Mouse (Mus musculus) Patski (cell line): ENCODE results near the gene Ccdc183. TPM values are rescaled to one million over a fixed set of nuclear protein-coding genes. Genes with fewer than 3 reads are reported as not detected.

Experiments used
- ATAC-seq: fragments of 100-300 bp; one replicate; pipeline ENCODE4 v1.8.0; 2021
- CTCF ChIA-PET: fragments of 350-600 bp; sonication (Branson Sonifier 250); formaldehyde crosslinking; loops from one replicate; lab custom pipeline; 2022; ENCODE audit warnings: inconsistent platforms; lab: Charles Lee
- POLR2A ChIA-PET: fragments of 350-600 bp; sonication (Branson Sonifier 250); formaldehyde crosslinking; loops from one replicate; lab custom pipeline; 2022; ENCODE audit warnings: antibody characterized with exemption, inconsistent platforms; lab: Charles Lee
- DNase-seq: peaks from one replicate; pipeline ENCODE4 v3.0.0-alpha.2; 2011; ENCODE audit warnings: low read depth, low spot score
- H3K27me3 ChIP-seq: fragments of 371-371 bp; one replicate; pipeline ENCODE4 v1.5.1; 2021
- CTCF ChIP-seq: fragments of 100-300 bp; IDR thresholded peaks from one replicate; pipeline ENCODE4 v1.5.1; 2021
- in situ Hi-C: fragments of 300-500 bp; cut with MboI; formaldehyde crosslinking; loops from 3 replicates; pipeline ENCODE4 v1.11.1; 2018; ENCODE audit warnings: low pct_unique_long_range_greater_than_20kb, mixed read lengths
- polyA plus RNA-seq: library from polyadenylated mRNA; unstranded; gene quantifications from one replicate; pipeline ENCODE4 v1.2.3, GENCODE M21; 2021

Gene Ccdc183
- polyA plus RNA-seq, 1 experiment from 2014 or later, result 0.36 TPM

DNA sequence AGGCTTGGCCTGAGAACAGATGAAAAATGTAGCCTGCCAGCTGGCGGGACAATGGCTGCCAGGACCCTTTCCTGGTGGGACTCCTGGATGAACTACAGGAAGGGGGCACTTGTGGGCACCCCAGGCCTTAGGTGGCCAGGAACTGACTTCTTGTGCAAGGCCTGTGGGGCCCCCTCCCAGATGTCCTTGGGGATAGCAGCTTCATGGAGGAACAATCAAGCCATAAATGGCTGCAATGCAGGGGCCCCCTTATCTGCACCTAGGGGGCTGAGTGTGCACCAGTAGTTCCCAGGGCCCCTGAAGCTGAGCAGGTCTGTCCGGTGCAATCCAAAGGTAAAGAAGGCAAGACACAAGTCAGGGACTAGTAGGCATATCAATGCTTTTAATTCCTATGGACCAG is 44.4 kb downstream of the Ccdc183 start:
- ChIA-PET POLR2A (interaction anchor here (0.7 kb wide), 1 partner anchor 15 kb away, joined by 3 read pairs; the partner anchor contains the start of gene Edf1), CTCF (interaction anchor here (1.9 to 2.5 kb wide), 4 partner anchors 9 to 75 kb away, joined by 4 to 8 read pairs (median 5); partner anchors contain the start of gene Ajm1)
- in situ Hi-C loops, result no loop called here
- no peaks in the 10 kb centered on the region for H3K27me3 ChIP-seq
- no peak for TF ChIP-seq CTCF
- ATAC-seq, result no peak
- no peak for DNase-seq

DNA sequence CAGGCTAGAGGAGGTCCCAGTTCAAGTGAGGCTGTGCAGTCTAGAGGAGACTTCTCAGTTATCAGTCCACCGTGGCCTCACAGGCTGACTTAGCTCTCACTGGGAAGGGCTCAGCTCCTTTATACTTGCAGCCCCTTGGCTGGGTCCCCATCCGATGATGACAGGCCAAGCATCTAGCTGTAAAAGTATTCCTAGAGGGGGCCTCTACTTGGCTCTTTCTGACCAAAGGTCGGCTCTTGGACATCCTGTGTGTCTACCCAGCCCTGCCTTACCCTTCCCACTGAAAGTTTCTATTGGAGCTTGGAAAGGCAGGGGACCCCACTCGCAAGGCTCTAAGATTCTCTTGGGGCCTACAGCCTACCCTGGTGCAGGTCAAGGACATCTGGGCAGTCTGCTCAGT is 46.3 kb downstream of the Ccdc183 start:
- H3K27me3 ChIP-seq, result no peaks in the 10 kb centered on the region
- ChIA-PET CTCF (interaction anchor here (1.3 to 2.5 kb wide), 2 partner anchors 11 to 57 kb away, joined by 3 to 8 read pairs; partner anchors contain the start of gene Ajm1), POLR2A (interaction anchor here (1.1 kb wide), 1 partner anchor 8 kb away, joined by 4 read pairs; no protein-coding TSS in a partner anchor)
- no peak for TF ChIP-seq CTCF
- DNase-seq, result no peak
- no peak for ATAC-seq
- in situ Hi-C loops, result no loop called here

GRCm38 (mm10) chr2:25569323-25569722 is 48.2 kb downstream of the Ccdc183 start:
- ATAC-seq (no peak), DNase-seq (no peak)
- TF ChIP-seq CTCF, result no peak
- H3K27me3 ChIP-seq, result no peaks in the 10 kb centered on the region
- POLR2A ChIA-PET, result no interaction called here
- in situ Hi-C loops, result no loop called here
- CTCF ChIA-PET, result interaction anchor here (3.1 kb wide), 1 partner anchor 12 kb away, joined by 10 read pairs; the partner anchor contains the start of gene Ajm1

DNA sequence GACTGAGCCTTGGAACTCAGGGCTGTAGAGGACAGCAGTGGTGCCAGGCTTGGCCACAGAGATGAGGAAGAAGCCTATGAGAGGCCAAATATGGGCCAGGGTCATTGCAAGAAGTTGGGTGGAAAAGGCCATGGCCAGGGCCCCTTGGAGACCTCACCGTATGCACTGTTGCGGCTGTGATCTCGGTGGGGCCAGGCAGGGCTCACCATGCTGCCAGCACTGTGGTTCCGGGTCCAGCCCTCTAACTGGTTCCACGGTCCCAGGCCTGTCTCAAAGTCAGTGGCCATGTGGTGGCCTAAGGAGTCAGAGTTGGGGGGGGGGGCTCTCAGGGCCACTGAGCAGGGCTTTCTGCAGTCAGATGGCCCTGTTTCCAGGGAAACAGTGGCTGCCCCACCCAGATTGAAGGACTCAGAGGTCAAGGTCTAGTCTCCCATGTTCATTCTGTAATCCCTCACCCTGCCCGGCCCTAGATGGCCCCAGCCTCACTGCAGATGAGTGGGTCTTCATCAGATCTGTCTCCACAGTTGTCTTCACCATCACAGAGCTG is 48.9 kb downstream of the Ccdc183 start:
- no peak for ATAC-seq
- ChIA-PET CTCF (interaction anchor here (3.1 kb wide), 1 partner anchor 13 kb away, joined by 10 read pairs; the partner anchor contains the start of gene Ajm1), POLR2A (no interaction called here)
- no peaks in the 10 kb centered on the region for H3K27me3 ChIP-seq
- no peak for DNase-seq
- in situ Hi-C loops, result no loop called here
- TF ChIP-seq CTCF, result no peak

DNA sequence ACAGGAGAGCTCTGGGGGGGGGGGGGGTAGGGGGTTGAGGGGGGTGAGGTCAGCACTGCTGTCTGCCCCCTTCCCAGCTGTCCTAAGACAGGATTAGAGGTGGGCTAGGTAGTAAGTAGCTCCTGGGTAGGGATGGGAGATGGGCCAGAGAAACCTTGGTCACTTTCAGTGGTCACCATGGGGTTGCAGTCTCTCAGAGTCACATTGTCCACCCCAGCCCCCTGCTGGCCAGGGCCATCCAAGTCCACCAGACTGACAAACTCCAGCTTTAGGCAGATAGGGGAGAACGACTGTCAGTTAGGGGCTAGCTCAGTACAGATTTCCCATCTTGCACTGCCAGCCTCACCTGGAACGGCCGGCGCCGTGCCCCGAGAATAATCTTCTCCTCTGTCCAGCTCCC is 50.9 kb downstream of the Ccdc183 start:
- DNase-seq, result no peak
- ChIA-PET CTCF (interaction anchor here (1.3 to 3.1 kb wide), 3 partner anchors 15 to 59 kb away, joined by 3 to 10 read pairs (median 4); partner anchors contain the start of gene Ajm1), POLR2A (interaction anchor here (2.4 kb wide), 1 partner anchor 9 kb away, joined by 10 read pairs; the partner anchor contains the start of gene Edf1)
- no peaks in the 10 kb centered on the region for H3K27me3 ChIP-seq
- ATAC-seq, result no peak
- TF ChIP-seq CTCF, result no peak
- in situ Hi-C loops, result no loop called here

DNA sequence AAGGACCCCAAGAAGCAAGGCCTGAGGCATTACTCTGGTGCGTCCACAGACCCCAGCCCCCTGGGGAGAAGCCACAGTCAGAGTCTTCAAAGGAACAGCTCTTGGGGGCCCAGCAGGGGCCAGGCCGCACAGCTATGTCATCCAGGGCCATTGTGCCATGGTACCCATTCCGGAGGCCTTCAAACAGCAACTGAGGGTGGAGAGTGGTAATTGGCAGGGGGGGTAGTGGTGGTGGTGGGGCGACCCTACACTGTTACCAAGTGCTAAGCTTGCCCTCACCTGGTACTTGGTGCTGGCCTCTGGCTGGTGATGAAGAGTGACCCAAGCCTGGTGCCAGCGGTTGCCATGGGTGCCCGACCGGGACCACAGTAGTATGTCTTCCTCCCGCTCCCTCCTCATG is 51.7 kb downstream of the Ccdc183 start:
- POLR2A ChIA-PET, result interaction anchor here (1.3 to 2.4 kb wide), 2 partner anchors 8 to 9 kb away, joined by 3 to 10 read pairs; partner anchors contain the start of genes Edf1, Mamdc4 and Phpt1
- CTCF ChIA-PET, result interaction anchor here (1.3 to 2.0 kb wide), 2 partner anchors 26 to 59 kb away, joined by 3 to 4 read pairs; no protein-coding TSS in a partner anchor
- no peak for DNase-seq
- in situ Hi-C loops, result no loop called here
- no peak for TF ChIP-seq CTCF
- ATAC-seq, result no peak
- H3K27me3 ChIP-seq, result no peaks in the 10 kb centered on the region

DNA sequence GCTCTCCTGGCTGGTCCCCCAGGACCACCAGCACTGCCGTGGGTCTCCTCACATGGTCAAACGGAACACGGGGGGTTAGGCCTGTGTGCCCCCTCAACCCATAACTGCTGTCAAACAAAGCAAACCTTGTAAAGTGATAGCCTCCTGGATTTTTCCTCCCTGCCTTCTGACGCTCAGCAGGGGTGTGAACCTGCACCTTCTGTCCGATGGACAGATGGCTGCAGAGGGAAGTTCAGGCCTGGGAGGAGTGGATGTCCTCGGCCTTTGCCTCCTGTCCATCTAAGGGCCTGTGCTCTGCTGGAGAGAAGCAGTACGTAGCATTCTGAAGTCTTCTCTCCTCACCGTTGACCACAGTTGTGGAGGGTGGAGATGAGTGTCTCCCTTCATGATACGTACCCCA is 55.5 kb downstream of the Ccdc183 start:
- DNase-seq, result no peak

DNA sequence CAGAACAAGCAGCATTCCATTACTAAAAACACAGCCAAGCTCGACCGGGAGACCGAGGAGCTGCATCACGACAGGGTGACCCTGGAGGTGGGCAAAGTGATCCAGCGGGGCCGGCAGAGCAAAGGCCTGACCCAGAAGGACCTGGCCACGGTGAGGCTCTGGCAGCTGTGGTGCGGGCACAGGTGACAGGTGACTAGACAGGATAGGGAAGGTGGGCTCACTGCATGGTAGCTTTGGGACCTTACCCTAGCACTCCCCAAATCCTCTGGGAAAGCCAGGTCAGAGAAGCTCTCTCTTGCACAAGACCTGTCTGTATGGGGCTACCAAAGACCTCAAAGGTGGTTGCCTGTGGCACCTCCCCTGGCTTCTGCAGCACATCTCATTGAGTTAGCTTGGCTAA is 56.9 kb downstream of the Ccdc183 start:
- DNase-seq (no peak), ATAC-seq (no peak)
- in situ Hi-C loops, result no loop called here
- ChIA-PET POLR2A (no interaction called here), CTCF (interaction anchor here (1.3 kb wide), 1 partner anchor 51 kb away, joined by 4 read pairs; no protein-coding TSS in a partner anchor)
- no peaks in the 10 kb centered on the region for H3K27me3 ChIP-seq
- TF ChIP-seq CTCF, result no peak

More for the DNA sequence above, 55.5 kb downstream of the Ccdc183 start:
- in situ Hi-C loops, result no loop called here
- no peak for TF ChIP-seq CTCF
- no peaks in the 10 kb centered on the region for H3K27me3 ChIP-seq
- CTCF ChIA-PET, result interaction anchor here (0.8 kb wide), 1 partner anchor 19 kb away, joined by 3 read pairs; no protein-coding TSS in a partner anchor
- POLR2A ChIA-PET, result no interaction called here
- no peak for ATAC-seq

DNA sequence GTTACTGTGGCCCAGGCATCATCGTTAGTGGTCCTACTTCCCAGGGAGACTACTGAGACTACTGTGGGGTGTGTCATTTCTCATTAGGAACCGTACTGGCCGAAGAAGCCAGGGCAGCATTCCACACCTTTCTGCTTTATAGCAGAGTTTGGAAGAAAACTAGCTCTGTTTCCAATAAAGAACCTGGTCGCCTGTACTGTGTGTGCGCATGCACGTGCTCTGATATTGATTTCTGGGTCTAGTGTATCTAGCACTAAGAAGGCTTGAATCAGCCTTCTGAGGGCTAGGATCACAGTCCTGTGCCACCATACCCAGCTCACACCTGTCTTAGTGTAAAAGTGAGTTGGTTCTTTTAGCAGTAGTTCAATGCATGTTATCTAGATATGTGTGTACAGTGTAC is 58.7 kb downstream of the Ccdc183 start:
- ChIA-PET POLR2A (interaction anchor here (1.1 to 2.7 kb wide), 4 partner anchors 8 to 17 kb away, joined by 3 to 10 read pairs (median 3); partner anchors contain the start of gene Phpt1), CTCF (interaction anchor here (1.8 kb wide), 1 partner anchor 11 kb away, joined by 9 read pairs; the partner anchor contains the start of gene Traf2)
- in situ Hi-C loops, result no loop called here
- TF ChIP-seq CTCF, result no peak
- ATAC-seq, result no peak
- no peak for DNase-seq
- H3K27me3 ChIP-seq, result no peaks in the 10 kb centered on the region

Other genes with a start within 250 kb of the Ccdc183 start
- 11.4 TPM for gene Sapcd2, start 245.4 kb downstream of the Ccdc183 start, polyA plus RNA-seq
- gene Entpd2, start 221.8 kb downstream of the Ccdc183 start, polyA plus RNA-seq, result 0.10 TPM
- 249 TPM for gene Npdc1, start 218.3 kb downstream of the Ccdc183 start, polyA plus RNA-seq
- 0.09 TPM for gene Fut7, start 194.4 kb downstream of the Ccdc183 start, polyA plus RNA-seq
- gene Abca2, start 189.0 kb downstream of the Ccdc183 start, polyA plus RNA-seq, result 98.6 TPM
- gene Clic3, start 160.8 kb downstream of the Ccdc183 start, polyA plus RNA-seq, result 1.0 TPM
- 23.3 TPM for gene Paxx, start 156.6 kb downstream of the Ccdc183 start, polyA plus RNA-seq
- 33.6 TPM for gene Ptgds, start 147.6 kb downstream of the Ccdc183 start, polyA plus RNA-seq
- gene Lcn12, start 123.8 kb downstream of the Ccdc183 start, polyA plus RNA-seq, result not detected
- gene Fbxw5, start 116.9 kb downstream of the Ccdc183 start, polyA plus RNA-seq, result 85.5 TPM
- 5.2 TPM for gene C8g, start 116.0 kb downstream of the Ccdc183 start, polyA plus RNA-seq
- gene Traf2, start 70.7 kb downstream of the Ccdc183 start, polyA plus RNA-seq, result 30.4 TPM
- 285 TPM for gene Edf1, start 59.8 kb downstream of the Ccdc183 start, polyA plus RNA-seq
- gene Mamdc4, start 42.8 kb downstream of the Ccdc183 start, polyA plus RNA-seq, result 15.4 TPM
- 139 TPM for gene Phpt1, start 42.5 kb downstream of the Ccdc183 start, polyA plus RNA-seq
- gene Ajm1, start 35.9 kb downstream of the Ccdc183 start, polyA plus RNA-seq, result 4.0 TPM
- 90.3 TPM for gene Rabl6, start 9.2 kb downstream of the Ccdc183 start, polyA plus RNA-seq
- gene Tmem141, start 4.3 kb upstream of the Ccdc183 start, polyA plus RNA-seq, result 17.5 TPM
- not detected for gene Fcna, start 10.4 kb upstream of the Ccdc183 start, polyA plus RNA-seq
- gene Lcn8, start 35.4 kb upstream of the Ccdc183 start, polyA plus RNA-seq, result not detected
- not detected for gene Lcn5, start 40.3 kb upstream of the Ccdc183 start, polyA plus RNA-seq
- gene Lcn6, start 59.1 kb upstream of the Ccdc183 start, polyA plus RNA-seq, result not detected
- gene Lcn10, start 65.0 kb upstream of the Ccdc183 start, polyA plus RNA-seq, result not detected
- gene Obp2a, start 82.4 kb upstream of the Ccdc183 start, polyA plus RNA-seq, result not detected
- gene Bmyc, start 89.1 kb upstream of the Ccdc183 start, polyA plus RNA-seq, result 17.0 TPM
- gene Obp2b, start 119.3 kb upstream of the Ccdc183 start, polyA plus RNA-seq, result not detected
- gene Lcn3, start 147.9 kb upstream of the Ccdc183 start, polyA plus RNA-seq, result not detected
- not detected for gene Lcn11, start 159.3 kb upstream of the Ccdc183 start, polyA plus RNA-seq
- not detected for gene Gm13539, start 164.6 kb upstream of the Ccdc183 start, polyA plus RNA-seq
- gene Glt6d1, start 198.2 kb upstream of the Ccdc183 start, polyA plus RNA-seq, result not detected
- gene Lcn9, start 205.5 kb upstream of the Ccdc183 start, polyA plus RNA-seq, result not detected
- not detected for gene Sohlh1, start 229.6 kb upstream of the Ccdc183 start, polyA plus RNA-seq
- gene Kcnt1, start 246.1 kb upstream of the Ccdc183 start, polyA plus RNA-seq, result 0.06 TPM